Mouse (Mus musculus) adrenal gland, adult 18-20 months (tissue): ENCODE measurements around the gene Actl6b. TPM values are rescaled to one million over a fixed set of nuclear protein-coding genes. Genes with fewer than 3 reads are reported as not detected.

Source experiments
- DNase-seq, 2 experiments: peaks; one replicate each; pipeline ENCODE4 v3.0.0; 2021 to 2022; ENCODE audit warnings: low spot score in 2 of 2
- total RNA-seq, 2 experiments: library from RNA; stranded (reverse); gene quantifications; 1 replicate in 1 of 2; 2 replicates in 1 of 2; pipeline ENCODE4 v1.2.3; 2021

Gene Actl6b
- total RNA-seq, 2 experiments from 2014 or later: 2.5 to 4.9 TPM

- no peak for DNase-seq
Observed at GRCm38 (mm10) chr5:137553898-137554297, 581 bp downstream of the Actl6b start.

- no peak for DNase-seq
Observed at GRCm38 (mm10) chr5:137561556-137561955, 8.2 kb downstream of the Actl6b start.

- no peak for DNase-seq
Observed at GRCm38 (mm10) chr5:137562965-137563364, 9.6 kb downstream of the Actl6b start.

GRCm38 (mm10) chr5:137565744-137566143, 12.4 kb downstream of the Actl6b start:
- DNase-seq: no peak

- no peak for DNase-seq
Observed at GRCm38 (mm10) chr5:137566416-137566815, 13.1 kb downstream of the Actl6b start.

- DNase-seq: no peak
Observed at GRCm38 (mm10) chr5:137568223-137568798, 15.0 kb downstream of the Actl6b start.

- DNase-seq: no peak
Observed at GRCm38 (mm10) chr5:137569031-137569430, 15.7 kb downstream of the Actl6b start.

GRCm38 (mm10) chr5:137569665-137570064, 16.3 kb downstream of the Actl6b start, which contains the start of gene Tfr2:
Tfr2 (plus strand) TSS chr5:137569840.
- peak in 1 of 2 experiments; percentile 53 for DNase-seq

GRCm38 (mm10) chr5:137570181-137570580, 16.9 kb downstream of the Actl6b start:
- no peak for DNase-seq

GRCm38 (mm10) chr5:137570691-137571586, 17.6 kb downstream of the Actl6b start:
- no peak for DNase-seq

GRCm38 (mm10) chr5:137574470-137574901, 21.2 kb downstream of the Actl6b start:
- DNase-seq: peak; percentile 31 to 44

GRCm38 (mm10) chr5:137580246-137580645, 26.9 kb downstream of the Actl6b start:
- no peak for DNase-seq

- no peak for DNase-seq
Observed at GRCm38 (mm10) chr5:137582702-137583101, 29.4 kb downstream of the Actl6b start.

- DNase-seq: no peak
Observed at GRCm38 (mm10) chr5:137583670-137584169, 30.4 kb downstream of the Actl6b start.

- DNase-seq: peak; percentile 66 to 70
Observed at GRCm38 (mm10) chr5:137584976-137585375, 31.7 kb downstream of the Actl6b start.

GRCm38 (mm10) chr5:137590507-137590906, 37.2 kb downstream of the Actl6b start:
- DNase-seq: no peak

GRCm38 (mm10) chr5:137595921-137596320, 42.6 kb downstream of the Actl6b start:
- DNase-seq: no peak

- DNase-seq: no peak
Observed at GRCm38 (mm10) chr5:137596601-137597261, 43.4 kb downstream of the Actl6b start.

GRCm38 (mm10) chr5:137597625-137598024, 44.3 kb downstream of the Actl6b start:
- no peak for DNase-seq

GRCm38 (mm10) chr5:137598100-137598826, 44.9 kb downstream of the Actl6b start:
- DNase-seq: no peak

- no peak for DNase-seq
Observed at GRCm38 (mm10) chr5:137599600-137599999, 46.3 kb downstream of the Actl6b start.
